Mouse (Mus musculus): ENCODE measurements around the gene Galnt4. TPM values are rescaled to one million over a fixed set of nuclear protein-coding genes. Genes with fewer than 3 reads are reported as not detected.

Galnt4 gene
- total RNA-seq (2021): 1 to 10 TPM; 3.6 to 3.9 TPM
- long read RNA-seq, experiment 1, full-length matches to known transcripts: 6 of 6 reads
- long read RNA-seq, experiment 1, partial matches to known transcripts: 0 of 6 reads
- long read RNA-seq, experiment 1, other reads (novel, unspliced or antisense): 0 of 6 reads
- long read RNA-seq, experiment 2, full-length matches to known transcripts: 3 of 3 reads
- long read RNA-seq, experiment 2, partial matches to known transcripts: 0 of 3 reads
- long read RNA-seq, experiment 2, other reads (novel, unspliced or antisense): 0 of 3 reads

GRCm38 (mm10) chr10:99107964-99108363, at the start of gene Galnt4:
Gene Galnt4, plus strand, starts transcription at chr10:99108159.
- Histone ChIP-seq H3K27ac (peak within 1 kb of the TSS; percentile 97), H3K4me3 (peak within 1 kb of the TSS; percentile 95)
- TF ChIP-seq CTCF (conservative IDR thresholded peaks at IDR 0.05): peak; percentile 81
- DNase-seq (ENCODE audit: low spot score in 2 of 2): peak; percentile 56 to 72

- no peak overlapping the region for H3K4me3 ChIP-seq
- no peak overlapping the region for H3K27ac ChIP-seq
- DNase-seq (ENCODE audit: low spot score in 2 of 2): no peak
- TF ChIP-seq CTCF (conservative IDR thresholded peaks at IDR 0.05): no peak
Measured at GRCm38 (mm10) chr10:99060588-99060987, 47.4 kb upstream of the Galnt4 start.

GRCm38 (mm10) chr10:99061418-99061817, 46.5 kb upstream of the Galnt4 start:
- DNase-seq (ENCODE audit: low spot score in 2 of 2): no peak
- H3K27ac ChIP-seq: no peak overlapping the region
- no peak for TF ChIP-seq CTCF (conservative IDR thresholded peaks at IDR 0.05)
- no peak overlapping the region for H3K4me3 ChIP-seq

DNA sequence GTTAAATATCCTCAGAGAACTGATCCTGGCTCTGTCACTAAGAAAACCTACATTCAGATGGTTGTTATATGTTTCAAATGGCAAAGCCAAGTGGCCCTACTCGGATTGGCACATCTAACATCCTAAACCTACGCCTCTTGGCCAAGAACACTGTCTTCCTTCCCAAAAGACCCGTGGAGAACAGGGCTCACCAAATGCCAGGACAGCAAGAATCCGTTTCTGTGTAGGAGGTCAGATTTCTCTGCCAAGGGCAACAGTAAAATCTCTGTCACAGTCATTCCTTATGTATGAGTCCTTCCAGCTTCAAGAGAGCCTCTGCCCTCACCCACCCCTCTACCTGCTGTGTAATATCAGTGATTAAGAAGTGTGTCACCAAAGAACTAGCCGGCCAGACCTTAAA, 45.4 kb upstream of the Galnt4 start:
- H3K4me3 ChIP-seq: no peak overlapping the region
- no peak for TF ChIP-seq CTCF (conservative IDR thresholded peaks at IDR 0.05)
- no peak overlapping the region for H3K27ac ChIP-seq
- DNase-seq (ENCODE audit: low spot score in 2 of 2): no peak

- TF ChIP-seq CTCF (conservative IDR thresholded peaks at IDR 0.05): no peak
- peak overlapping the region; percentile 68 for H3K27ac ChIP-seq
- H3K4me3 ChIP-seq: peak overlapping the region; percentile 11; the same call in 1 of the 2 replicates
- DNase-seq (ENCODE audit: low spot score in 2 of 2): peak in 1 of 2 experiments; percentile 41
Measured at GRCm38 (mm10) chr10:99076113-99076895, 31.7 kb upstream of the Galnt4 start.

GRCm38 (mm10) chr10:99078621-99079020, 29.3 kb upstream of the Galnt4 start:
- no peak for DNase-seq (ENCODE audit: low spot score in 2 of 2)
- no peak overlapping the region for H3K27ac ChIP-seq
- no peak for TF ChIP-seq CTCF (conservative IDR thresholded peaks at IDR 0.05)
- no peak overlapping the region for H3K4me3 ChIP-seq

GRCm38 (mm10) chr10:99081569-99081990, 26.4 kb upstream of the Galnt4 start:
- no peak overlapping the region for H3K27ac ChIP-seq
- peak in 1 of 2 experiments; percentile 31 for DNase-seq (ENCODE audit: low spot score in 2 of 2)
- H3K4me3 ChIP-seq: no peak overlapping the region
- TF ChIP-seq CTCF (conservative IDR thresholded peaks at IDR 0.05): no peak

GRCm38 (mm10) chr10:99083431-99084003, 24.4 kb upstream of the Galnt4 start:
- Histone ChIP-seq H3K27ac (no peak overlapping the region), H3K4me3 (no peak overlapping the region)
- peak in 1 of 2 experiments; percentile 7 for DNase-seq (ENCODE audit: low spot score in 2 of 2)
- TF ChIP-seq CTCF (conservative IDR thresholded peaks at IDR 0.05): no peak

GRCm38 (mm10) chr10:99084397-99085239, 23.3 kb upstream of the Galnt4 start:
- H3K27ac ChIP-seq: no peak overlapping the region
- peak; percentile 96 for TF ChIP-seq CTCF (conservative IDR thresholded peaks at IDR 0.05)
- peak; percentile 89 to 94 for DNase-seq (ENCODE audit: low spot score in 2 of 2)
- H3K4me3 ChIP-seq: no peak overlapping the region

DNA sequence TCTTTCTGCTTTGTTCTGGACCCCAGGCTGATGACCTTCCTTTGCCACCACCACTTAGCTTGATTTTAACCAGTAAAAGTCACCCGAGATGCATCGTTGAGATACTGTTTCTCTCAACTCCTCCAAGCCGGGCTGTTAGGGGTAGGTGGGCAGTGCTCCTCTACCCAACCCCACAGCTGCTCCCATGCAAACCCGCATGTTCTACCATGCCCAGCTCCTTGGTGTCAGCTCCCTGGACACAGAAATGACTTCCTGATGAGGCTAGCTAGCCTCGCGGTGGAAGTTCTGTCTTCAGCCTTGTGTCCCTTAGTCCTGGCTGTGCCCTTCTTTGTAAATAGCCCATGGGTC, 22.7 kb upstream of the Galnt4 start:
- H3K4me3 ChIP-seq: no peak overlapping the region
- H3K27ac ChIP-seq: no peak overlapping the region
- TF ChIP-seq CTCF (conservative IDR thresholded peaks at IDR 0.05): no peak
- no peak for DNase-seq (ENCODE audit: low spot score in 2 of 2)

- TF ChIP-seq CTCF (conservative IDR thresholded peaks at IDR 0.05): no peak
- H3K4me3 ChIP-seq: no peak overlapping the region
- no peak overlapping the region for H3K27ac ChIP-seq
- peak in 1 of 2 experiments; percentile 5 for DNase-seq (ENCODE audit: low spot score in 2 of 2)
Measured at GRCm38 (mm10) chr10:99086029-99086428, 21.9 kb upstream of the Galnt4 start.

GRCm38 (mm10) chr10:99089906-99090305, 18.1 kb upstream of the Galnt4 start:
- no peak overlapping the region for H3K4me3 ChIP-seq
- peak in 1 of 2 experiments; percentile 6 for DNase-seq (ENCODE audit: low spot score in 2 of 2)
- TF ChIP-seq CTCF (conservative IDR thresholded peaks at IDR 0.05): no peak
- H3K27ac ChIP-seq: no peak overlapping the region
